In the genomic region with DNA sequence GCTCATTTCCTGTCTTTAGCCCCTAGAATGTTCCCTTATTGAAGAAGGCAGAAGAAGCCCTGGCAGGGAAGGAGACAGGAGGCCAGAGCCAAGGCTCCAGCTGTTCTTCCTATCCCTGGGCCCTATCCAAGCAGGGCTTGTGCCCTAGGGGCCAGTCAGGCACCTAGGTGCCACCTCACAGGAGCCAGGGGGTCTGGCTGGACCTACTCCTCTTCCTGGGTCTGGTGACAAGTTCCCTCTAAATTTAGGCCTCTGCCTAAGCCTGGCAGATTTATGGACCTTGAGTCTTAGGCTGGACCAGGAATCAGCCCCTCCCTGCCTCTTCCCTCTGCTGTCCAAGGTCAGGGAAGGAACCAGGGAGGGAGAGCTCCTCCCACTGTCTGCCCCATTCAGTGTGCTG, we compare ENCODE assay signal across 25 mouse cellular contexts. TPM values are rescaled to one million over a fixed set of nuclear protein-coding genes. Genes with fewer than 3 reads are reported as not detected.
DNase-seq lines count a peak whose midpoint lies in the region.
"Had no signal": no experiment of that assay in that cellular context is flagged by ENCODE, and none has a peak within 500 bp of the region (broad histone marks: within the 10 kb centered on the region; RNA-seq: fewer than 3 reads in every experiment).

No protein-coding gene starts in this region.

- DNase-seq in adrenal gland, adult 8-10 months = peak; percentile 9
- no peak for DNase-seq in adrenal gland, postnatal 25 days
- DNase-seq in lung, postnatal 36 days = peak; percentile 3
- no peak for DNase-seq in lung, postnatal 4 days
- DNase-seq in gastrocnemius, adult 8-10 months (ENCODE audit: low spot score in 2 of 2) = peak; percentile 50 to 73
- DNase-seq in skeletal muscle tissue, adult 2 months (ENCODE audit: low read depth, low spot score) = peak; percentile 89
- no peak for DNase-seq in thymus, postnatal 10 days (ENCODE audit: low spot score in 2 of 2)
- DNase-seq: cerebellum, adult 18-20 months; cerebellum, postnatal 10 days; forebrain, postnatal 0 days; heart, adult 11 months; heart, postnatal 4 days; kidney, adult 8-10 months; kidney, postnatal 10 days; layer of hippocampus, adult 9-11 months; liver, embryonic 13.5 days; lung, adult 18-20 months; right cerebral cortex, postnatal 25 days; thymus, adult 18-20 months; thymus, postnatal 36 days had no signal

RNA-seq across cellular contexts. Expression of a gene that starts 4.4 kb away (rescaled TPM):
- under 1 TPM in 2 of 4 experiments, not detected in 2; 0.12 to 0.34 TPM for total RNA-seq in adrenal gland, adult 8-10 months (2022)
- not detected in 2 replicates for total RNA-seq in adrenal gland, postnatal 25 days (2021)
- total RNA-seq in gastrocnemius, adult 8-10 months (2022) = 10 to 100 TPM; 17.2 to 21.4 (median 17.7) TPM
- total RNA-seq: adrenal gland, postnatal 36 days; common myeloid progenitor, adult 5-6 weeks; MEL had no signal

RNA-seq across cellular contexts. Expression of a gene that starts 46.5 kb away (rescaled TPM):
- total RNA-seq in adrenal gland, adult 8-10 months (2022) = 10 to 100 TPM; 13.6 to 32.7 (median 23.2) TPM
- total RNA-seq in adrenal gland, postnatal 25 days (2021) = 4.6 and 10.4 TPM in 2 replicates
- total RNA-seq in gastrocnemius, adult 8-10 months (2022) = 10 to 100 TPM; 10.4 to 90.9 (median 28.7) TPM
- total RNA-seq: common myeloid progenitor, adult 5-6 weeks; forebrain, postnatal 0 days; heart, postnatal 4 days; left cerebral cortex, postnatal 10 days; midbrain, postnatal 0 days had no signal

Comparison
In these comparisons a context has a peak if more than half of its experiments do, and no peak if none do; other contexts are left out.
1. DNase-seq: peak in adrenal gland, adult 8-10 months (single experiment), lung, postnatal 36 days (single experiment), gastrocnemius, adult 8-10 months (2 of 2) and skeletal muscle tissue, adult 2 months (single experiment); none in adrenal gland, postnatal 25 days (single experiment), lung, postnatal 4 days (0 of 2) and thymus, postnatal 10 days (0 of 2).
2. RNA of a gene that starts 4.4 kb away (total RNA-seq): 17.2 to 21.4 TPM in gastrocnemius, adult 8-10 months; 0.12 to 0.34 TPM in adrenal gland, adult 8-10 months and not detected in adrenal gland, postnatal 25 days; every median in the first group is over 10 times any median in the second.